Mouse (Mus musculus) embryo, embryonic 10.5 days (tissue): ENCODE results near the gene Rnf41.

Experiments used
- DNase-seq: peaks from one replicate; pipeline ENCODE4 v3.0.0-alpha.2; 2015; ENCODE audit warnings: low spot score

The Rnf41 gene

DNA sequence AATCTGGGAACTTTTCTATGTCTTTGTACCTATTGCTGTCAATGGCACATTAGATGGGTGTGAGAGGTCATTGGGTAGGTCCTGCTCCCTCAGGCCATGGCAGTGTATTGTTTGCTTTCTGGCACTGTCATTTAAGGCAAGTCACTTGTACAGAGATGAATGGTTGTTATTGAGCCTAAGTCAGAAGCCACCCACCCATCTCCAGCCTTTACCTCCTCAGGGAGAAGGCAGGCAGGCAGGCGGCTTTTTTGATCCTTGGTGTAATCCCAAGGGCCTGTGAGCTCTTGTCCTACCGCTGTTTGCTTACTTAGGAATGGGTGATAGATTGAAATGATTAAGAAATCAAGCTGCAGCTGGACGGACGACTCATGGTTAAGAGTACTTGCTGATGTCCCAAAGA, 18.0 kb downstream of the Rnf41 start:
- no peak for DNase-seq

DNA sequence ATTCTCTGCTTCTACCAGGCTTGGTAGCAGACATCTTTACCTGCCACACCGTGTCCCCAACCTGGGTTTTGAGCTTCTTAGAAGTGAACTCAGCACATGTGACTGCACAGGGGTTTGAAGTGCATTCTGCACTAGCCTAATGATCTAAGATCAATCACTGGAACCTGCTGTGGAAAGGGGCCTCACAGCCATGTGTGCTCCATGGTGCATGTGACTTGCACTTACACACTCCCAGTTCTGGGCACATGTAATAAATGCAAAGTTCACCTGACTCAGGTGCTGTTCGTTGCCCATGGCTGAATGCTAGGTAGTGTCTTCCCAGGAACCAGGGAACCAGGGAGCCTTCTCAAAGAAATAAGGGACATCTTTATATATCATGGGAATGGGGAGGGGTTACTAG, 22.0 kb downstream of the Rnf41 start:
- DNase-seq: no peak

DNA sequence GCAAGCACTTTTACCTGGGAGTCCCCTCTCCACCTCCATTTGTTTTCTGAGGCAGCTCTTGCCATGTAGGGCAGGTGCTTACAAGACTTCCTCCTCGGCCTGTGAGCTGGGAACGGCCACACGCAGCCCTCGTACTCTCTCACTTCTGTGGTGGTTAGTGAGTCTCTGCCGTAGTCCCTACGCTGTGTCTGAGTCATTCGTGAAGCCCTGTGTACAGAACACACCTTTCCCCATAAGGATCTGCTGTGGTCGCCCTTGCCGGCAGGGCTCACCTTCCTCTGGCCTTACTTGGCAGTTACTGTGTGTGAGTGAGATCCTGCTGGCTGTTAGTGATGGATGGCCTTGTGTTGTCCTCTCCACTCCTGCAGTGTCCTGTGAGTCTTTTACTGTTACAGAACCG, 23.2 kb downstream of the Rnf41 start:
- no peak for DNase-seq

DNA sequence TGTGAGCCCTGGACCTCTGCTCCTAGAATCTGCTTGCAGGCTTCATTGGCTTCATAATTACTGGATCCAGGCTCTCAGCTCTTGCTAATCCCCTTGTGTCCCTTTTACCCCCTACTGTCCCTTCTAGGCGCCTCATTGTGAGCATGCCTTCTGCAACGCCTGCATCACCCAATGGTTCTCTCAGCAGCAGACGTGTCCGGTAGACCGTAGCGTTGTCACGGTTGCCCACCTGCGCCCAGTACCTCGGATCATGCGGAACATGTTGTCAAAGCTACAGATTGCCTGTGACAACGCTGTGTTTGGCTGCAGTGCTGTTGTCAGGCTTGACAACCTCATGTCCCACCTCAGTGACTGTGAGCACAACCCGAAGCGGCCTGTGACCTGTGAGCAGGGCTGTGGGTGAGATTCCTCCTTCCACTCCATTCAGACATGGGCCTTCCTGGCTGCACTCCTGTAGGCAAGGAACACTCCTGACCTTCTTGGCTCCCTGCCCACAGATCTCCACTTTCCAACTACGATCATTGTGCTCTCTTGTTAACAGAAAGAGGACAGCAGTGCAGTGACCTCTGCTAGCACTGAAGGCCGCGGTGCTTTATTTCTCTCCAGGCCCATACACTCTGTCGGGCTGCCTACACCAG, 23.8 kb downstream of the Rnf41 start:
- no peak for DNase-seq

DNA sequence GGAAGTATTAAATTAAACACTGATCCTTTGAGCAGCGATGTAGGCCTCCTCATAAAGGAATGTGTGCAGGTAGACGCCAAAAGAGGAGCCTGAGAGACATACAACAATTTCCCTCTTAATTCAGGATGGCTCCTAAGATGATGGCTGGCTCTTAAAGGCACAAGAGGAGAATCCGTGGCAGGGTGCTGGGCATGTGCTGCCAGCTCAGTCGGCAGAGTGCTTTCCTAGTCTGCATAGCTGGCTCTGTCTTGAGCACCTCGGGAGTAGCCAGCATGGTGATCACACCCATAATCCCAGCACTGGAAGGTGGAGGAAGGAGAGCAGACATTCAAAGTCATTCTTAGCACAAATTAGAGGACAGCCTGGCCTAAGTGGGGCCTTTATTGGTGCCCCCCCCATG, 24.4 kb downstream of the Rnf41 start:
- DNase-seq: no peak

DNA sequence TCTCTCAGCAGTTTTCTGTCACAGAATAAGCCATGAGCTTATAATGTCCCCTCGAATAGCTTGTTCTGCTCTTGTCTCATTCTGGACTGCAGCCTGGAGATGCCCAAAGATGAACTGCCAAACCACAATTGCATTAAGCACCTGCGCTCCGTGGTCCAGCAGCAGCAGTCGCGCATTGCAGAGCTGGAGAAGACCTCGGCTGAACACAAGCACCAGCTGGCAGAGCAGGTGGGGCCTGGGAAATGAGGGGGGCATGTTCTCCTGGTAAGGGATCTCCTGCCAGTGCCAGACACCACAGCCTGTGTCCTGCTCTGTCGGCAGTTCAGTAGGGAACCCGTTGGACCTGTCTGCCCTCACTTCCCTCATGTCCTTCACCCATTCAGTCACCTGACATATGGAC, 24.9 kb downstream of the Rnf41 start:
- DNase-seq: no peak

DNA sequence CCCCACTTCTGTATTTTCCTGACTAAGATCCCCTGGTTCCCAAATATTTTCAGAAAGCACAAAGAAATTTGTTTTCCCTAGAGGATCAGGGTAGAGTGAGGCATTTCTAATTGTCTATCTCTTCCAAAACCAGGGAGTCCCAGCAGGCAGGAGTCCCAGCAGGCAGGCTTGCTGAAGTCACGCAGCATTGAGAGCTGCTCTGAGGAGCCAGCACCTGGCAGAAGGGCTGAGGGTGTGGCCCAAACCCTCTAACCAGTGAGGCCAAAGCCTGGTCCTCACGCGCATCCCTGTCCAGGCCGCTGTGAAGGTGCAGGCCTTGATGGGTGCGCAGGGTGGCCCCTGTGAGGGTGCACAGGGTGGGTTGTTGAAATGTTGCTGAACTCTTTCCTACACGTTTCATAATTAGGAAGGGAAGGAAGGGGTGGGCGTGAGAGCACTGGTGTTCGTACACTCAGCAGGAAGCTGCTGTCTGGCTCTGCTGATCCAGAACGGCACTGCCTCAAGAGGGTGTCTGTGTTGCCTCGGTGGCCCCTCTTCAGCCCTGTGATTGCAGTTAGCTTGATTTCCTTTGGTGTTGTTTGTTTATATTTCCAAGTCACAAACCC, 27.3 kb downstream of the Rnf41 start:
- DNase-seq: no peak

DNA sequence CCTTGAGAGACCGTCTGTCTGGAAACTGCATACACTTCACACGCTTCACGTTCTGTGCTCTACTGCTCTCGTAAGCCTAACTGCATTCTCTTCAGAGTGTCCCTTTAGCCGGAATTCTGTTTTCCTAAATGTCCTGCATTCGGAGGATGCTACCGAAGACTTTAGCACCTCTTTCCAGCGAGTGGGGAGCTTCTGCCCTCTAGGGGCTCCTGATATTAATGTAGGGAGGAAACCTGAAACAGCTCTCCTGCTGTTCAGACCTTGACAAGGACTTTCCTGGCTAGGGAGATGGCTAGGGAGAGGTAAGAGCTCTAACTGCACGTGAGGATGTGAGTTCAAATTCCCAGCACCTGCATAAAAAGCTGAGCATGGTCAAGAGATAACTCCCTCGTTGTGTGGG, 28.9 kb downstream of the Rnf41 start:
- DNase-seq: peak; percentile 49

DNA sequence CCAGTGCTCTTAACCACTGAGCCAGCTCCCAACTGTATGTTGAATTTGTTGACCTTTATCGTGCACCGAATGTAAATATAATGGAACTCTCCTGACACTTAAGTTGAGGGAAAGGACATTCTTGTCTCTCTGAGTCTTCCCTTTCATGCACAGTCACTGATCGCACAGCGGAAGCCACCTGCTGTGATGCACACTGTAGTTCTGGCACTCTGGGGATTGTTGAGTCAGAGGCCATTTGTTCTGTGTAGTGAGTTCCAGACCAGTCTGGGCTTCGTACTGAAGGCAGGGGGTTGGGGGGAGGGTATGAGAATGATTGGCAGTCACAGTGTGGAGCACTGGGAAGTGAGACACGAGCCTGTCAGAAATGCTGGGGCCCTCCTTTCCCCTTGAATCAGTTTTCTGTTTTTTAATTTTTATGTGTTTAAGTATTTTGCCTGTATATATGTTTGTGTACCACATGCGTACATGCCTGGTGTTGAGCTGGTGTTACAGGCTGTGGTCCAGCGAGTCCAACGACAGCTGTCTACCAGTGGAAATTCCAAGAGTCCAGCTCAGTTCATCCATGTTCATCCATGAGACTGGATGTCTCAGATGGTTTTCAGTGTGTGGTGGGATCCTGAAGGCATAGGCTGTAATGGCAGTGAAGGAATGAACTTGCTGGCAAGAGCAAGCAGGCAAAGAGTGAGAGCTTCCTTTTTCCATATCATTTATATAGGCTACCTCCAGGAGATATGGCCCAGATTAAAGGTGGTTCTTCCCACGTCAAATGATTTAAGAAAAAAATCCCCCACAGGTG, 30.1 kb downstream of the Rnf41 start:
- no peak for DNase-seq

DNA sequence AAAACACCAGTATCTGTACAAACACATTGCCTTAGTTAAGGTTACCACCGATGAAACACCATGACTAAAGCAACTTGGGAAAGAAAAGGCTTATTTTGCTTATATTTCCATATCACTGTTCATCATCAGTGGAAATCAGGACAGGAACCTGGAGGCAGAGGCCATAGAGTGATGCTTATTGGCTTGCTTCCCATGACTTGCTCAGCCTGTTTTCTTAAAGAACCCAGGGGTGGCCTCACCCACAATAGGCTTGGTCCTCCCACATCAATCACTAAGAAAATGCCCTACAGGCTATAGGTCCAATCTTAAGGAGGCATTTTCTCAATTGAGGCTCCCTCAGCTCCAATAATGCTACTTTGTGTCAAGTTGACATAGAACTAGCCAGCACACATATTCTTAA, 31.3 kb downstream of the Rnf41 start:
- DNase-seq: no peak

DNA sequence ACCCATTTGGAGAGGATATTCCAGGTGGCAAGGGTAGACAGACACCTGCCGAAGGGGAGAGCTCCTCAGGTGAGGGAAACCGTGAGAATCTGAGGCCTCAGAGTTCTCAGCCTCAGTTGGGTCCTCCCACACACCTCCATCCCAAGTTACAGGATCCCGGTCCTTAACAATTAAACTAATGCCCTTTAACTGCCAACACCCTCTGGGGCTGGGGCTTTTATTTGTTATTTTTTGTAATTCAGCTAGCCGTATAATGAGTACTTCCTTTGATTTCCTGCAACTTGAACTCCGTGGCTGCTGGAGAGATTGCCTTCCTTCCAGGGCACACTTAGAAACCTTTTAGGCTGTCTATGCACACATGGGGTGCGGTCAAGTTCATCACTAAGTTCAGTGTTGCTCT, 32.9 kb downstream of the Rnf41 start:
- no peak for DNase-seq

DNA sequence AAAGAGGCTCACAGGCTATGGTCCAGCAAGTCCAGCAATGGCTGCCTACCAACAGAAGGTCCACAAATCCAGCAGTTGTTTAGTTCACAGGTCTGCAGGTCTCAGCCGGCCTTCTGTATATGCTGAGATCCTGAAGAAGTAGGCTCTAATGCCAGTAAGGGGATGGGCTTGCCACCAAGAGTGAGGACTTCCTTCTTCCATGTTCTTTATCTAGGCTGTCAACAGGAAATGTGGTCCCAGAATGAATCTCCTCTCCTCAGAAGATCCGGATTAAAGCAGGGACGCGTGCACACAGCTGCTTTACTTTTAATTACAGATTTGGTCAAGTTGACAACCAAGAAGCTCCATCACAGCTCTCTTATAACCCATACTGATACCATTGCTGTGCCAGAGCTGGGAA, 34.0 kb downstream of the Rnf41 start:
- DNase-seq: no peak

DNA sequence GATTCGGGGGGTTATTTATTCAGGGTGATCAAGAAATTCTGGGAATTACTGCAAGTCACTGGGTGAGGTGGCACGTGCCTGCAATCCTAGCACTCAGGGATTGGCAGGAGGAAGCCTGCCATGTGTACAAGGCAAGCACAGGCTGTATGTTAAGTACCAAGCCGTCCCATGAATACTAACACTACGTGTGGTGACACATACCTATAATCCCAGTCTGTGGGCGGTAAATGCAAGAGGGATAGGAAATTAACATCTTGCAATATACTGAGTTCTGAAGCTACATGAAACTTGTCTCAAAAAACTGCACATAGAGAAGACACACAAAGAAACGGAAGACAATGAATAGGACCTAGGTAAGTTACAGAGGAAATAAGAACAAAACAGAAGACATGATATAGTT, 39.6 kb downstream of the Rnf41 start:
- no peak for DNase-seq

DNA sequence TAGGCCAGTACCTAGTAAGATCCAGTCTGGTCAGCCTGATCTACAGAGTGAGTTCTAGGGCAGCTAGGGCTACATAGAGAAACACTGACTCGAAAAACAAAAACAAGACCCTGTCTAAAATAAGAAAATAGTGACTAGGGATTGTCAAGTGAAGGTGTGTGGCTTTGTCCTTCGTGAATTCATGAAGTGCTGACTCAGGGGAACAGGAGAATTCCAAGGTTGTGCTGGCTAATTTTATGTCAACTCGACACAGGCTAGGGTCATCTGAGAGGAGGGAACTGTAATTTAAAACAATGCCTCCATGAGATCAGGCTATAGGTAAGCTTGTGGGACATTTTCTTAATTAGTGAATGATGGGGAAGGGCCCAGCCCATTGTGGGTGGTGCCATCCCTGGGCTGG, 43.0 kb downstream of the Rnf41 start:
- no peak for DNase-seq

DNA sequence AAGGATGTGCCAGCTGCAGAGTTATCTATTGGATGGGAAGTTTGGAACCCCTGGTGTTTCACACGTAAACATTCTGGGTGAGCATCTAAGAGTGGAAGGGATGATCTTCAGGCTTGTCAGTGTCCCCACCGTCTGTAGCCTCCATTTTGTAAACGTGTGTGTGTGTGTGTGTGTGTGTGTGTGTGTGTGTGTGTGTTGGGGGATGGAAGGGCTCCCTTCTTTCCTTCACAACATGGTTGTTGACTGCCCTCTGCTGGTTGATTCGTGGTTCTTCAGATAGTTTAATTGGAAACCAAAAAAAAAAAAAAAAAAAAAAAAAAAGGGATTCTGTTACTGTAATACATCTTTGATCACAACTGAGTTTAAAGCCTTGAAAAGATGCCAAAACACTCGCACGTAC, 43.8 kb downstream of the Rnf41 start:
- DNase-seq: peak; percentile 94

DNA sequence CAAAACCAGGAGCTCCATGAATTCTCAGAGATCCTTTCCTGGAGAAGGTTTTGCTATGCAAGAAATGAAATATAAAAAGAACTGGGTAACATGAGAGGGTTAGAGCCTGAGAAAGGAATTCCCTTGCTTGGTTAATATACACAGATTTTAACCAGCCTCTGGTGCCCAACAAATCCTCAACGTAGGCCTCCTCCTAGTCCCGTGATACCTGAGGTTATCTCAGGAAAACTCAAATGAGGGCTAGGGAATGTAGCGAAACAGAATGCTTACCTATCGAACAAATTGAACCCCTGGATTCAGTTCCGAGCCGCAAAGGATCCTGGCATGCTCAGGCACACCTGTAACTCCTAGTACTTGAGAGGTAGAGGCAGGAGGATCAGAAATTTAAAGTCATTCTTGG, 46.2 kb downstream of the Rnf41 start:
- DNase-seq: no peak

DNA sequence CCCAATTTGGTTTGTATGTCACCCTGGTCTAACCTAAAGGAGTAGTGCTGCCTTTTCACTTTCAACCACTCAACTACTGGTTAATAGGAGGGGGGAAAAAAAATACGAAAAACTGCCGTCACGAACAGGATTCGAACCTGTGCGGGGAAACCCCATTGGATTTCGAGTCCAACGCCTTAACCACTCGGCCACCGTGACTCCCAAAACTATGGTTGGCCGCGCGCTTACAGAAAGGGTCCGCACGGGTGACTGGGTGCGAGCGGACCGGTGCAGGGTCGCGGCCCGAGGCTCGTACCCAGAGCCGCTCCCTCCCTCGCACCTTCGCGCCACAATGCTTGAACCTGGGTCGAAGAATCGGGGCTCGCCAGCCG, 46.9 kb downstream of the Rnf41 start:
- DNase-seq: peak; percentile 95

DNA sequence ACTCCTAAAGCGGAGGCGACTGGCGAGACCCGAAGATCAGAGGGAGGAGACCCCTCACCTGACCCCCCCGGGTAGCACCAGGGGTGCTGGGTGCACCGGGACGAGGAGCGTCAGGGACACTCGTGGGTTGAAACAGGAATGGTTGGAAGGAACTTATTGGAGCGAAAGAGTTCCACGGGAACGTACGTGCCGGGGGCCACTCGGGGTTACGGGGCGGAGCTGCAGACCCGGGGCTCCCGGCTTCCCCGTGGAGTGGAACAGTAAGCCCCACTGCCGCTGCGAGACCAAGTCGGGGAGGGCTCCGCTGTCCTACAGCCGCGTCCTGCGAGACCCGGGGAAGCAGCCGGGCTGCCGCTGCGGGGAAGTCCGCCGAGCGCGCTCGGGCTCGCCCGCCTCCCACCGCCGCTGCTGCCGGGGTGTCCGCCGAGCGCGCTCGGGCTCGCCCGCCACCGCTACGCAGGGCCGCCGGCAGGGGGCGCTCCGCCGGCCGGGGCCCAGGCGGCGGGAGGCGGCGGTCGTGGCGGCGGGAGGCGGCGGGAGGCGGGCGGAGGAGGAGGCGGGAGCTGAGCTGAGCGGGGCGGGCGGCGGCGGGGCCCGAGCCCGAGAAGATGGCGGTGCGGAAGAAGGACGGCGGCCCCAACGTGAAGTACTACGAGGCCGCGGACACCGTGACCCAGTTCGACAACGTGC, 47.4 kb downstream of the Rnf41 start, which contains the start of gene Smarcc2:
Gene Smarcc2, plus strand, starts transcription at position 530 of the 690 bp plus-strand sequence.
- DNase-seq: peak; percentile 86

DNA sequence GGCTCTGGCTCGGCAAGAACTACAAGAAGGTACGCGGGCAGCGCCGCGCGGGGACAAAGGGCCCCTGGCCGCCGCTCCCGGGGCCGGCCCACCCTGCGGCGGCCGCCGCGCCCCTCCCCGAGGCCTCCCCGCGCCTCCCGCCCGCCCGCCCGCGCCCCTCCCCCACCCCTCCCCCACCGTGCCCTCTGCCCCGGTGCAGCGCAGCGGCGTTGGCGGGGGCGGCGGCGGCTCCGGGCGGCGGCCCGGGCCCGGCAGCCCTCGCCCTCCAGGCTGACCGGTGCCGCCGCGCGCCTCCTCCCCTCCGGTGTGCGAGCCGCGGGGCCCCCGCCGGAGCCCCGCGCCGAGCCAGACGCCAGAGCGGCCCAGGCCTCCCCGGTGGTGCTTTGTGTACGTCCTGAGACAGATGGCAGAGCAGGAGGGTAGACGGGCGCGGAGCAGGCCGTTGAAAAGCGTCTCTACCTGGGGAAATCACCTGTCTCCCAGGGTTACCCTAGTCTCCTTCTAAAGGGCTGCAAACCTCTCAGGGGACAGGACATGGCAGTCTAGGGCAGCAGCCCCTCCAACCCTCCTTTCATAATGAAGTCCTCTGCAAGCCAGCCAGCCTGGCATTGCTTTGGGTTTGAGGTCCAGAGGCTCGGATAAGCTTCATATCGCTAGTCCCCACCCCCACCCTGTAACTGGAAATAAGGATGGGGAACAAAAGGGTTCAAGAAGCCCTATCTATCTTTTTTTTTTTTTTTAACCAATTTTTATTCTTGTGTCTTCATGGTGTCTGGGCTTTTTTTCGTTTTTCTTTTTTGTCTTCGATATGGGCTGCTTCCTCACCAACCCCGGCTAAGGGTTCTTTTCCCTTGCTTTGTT, 48.2 kb downstream of the Rnf41 start:
- peak; percentile 66 for DNase-seq

DNA sequence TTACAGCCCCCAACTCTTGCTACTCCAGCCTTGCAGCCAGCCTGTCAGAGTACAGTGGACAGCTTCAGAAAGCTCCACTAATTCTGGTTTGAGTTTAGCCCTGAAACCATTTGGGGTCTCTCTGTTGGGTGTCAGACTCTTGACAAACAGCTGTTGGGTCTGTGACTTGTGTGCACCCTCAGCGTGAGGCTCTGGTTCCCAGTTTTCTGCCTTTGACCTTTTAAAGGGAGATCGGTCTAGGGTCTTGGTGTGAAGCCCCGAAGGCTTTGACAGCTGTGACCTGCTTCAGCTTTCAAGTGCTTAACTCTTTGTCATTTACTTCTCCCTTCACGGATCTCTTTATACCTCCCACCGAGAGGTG, 48.8 kb downstream of the Rnf41 start:
- DNase-seq: peak; percentile 56

DNA sequence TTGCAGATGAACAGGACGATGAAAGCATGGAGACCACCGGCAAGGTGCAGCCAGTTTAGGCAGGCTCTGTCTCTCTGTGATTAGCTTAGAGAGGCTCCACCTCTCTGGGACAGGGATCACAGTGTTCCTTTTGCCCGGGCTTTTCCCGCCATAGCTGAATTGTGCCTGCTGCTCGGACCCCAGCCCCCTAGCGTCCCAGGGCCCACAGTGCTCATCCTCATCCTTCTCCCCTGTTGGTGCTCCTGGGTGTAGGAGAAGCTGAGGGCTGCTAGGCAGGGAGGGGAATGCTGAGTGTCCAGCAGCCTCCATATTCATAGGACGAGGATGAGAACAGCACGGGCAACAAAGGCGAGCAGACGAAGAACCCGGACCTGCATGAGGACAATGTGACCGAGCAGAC, 62.9 kb downstream of the Rnf41 start:
- DNase-seq: no peak

DNA sequence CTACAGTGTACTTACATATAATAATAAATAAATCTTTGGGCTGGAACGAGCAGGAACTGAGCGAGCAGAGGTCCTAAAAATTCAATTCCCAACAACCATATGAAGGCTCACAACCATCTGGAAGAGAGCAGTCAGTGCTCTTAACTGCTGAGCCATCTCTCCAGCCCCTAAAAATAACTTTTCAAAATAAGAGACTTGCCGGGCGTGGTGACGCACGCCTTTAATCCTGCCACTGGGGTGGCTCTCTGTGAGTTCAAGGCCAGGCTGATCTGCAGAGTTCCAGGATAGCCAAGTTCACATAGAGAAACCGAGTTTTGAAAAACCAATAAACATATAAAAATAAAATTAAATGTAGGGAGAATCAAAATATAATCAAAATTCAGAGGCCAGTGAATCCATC, 74.9 kb downstream of the Rnf41 start:
- no peak for DNase-seq
